Mouse (Mus musculus) kidney, postnatal 4 days (tissue): ENCODE measurements around the gene Serpine1.

Experiments
- DNase-seq, 2 experiments: peaks; one replicate each; pipeline ENCODE4 v3.0.0; 2021; ENCODE audit warnings: mixed read lengths in 2 of 2

Gene Serpine1

GRCm38 (mm10) chr5:137095135-137095534 is 23.1 kb upstream of the Serpine1 start:
- DNase-seq: no peak

- peak; percentile 51 to 57 for DNase-seq
Observed at GRCm38 (mm10) chr5:137093720-137094119, 21.7 kb upstream of the Serpine1 start.

- no peak for DNase-seq
Observed at GRCm38 (mm10) chr5:137091560-137091959, 19.5 kb upstream of the Serpine1 start.

- no peak for DNase-seq
Observed at GRCm38 (mm10) chr5:137090870-137091269, 18.8 kb upstream of the Serpine1 start.

GRCm38 (mm10) chr5:137087410-137087809 is 15.3 kb upstream of the Serpine1 start:
- peak; percentile 68 to 79 for DNase-seq

GRCm38 (mm10) chr5:137085731-137086130 is 13.7 kb upstream of the Serpine1 start:
- DNase-seq: no peak

- no peak for DNase-seq
Observed at GRCm38 (mm10) chr5:137085021-137085420, 13.0 kb upstream of the Serpine1 start.

GRCm38 (mm10) chr5:137083051-137083450 is 11.0 kb upstream of the Serpine1 start:
- DNase-seq: no peak

GRCm38 (mm10) chr5:137079849-137080248 is 7.8 kb upstream of the Serpine1 start:
- DNase-seq: peak; percentile 38 to 57

GRCm38 (mm10) chr5:137078616-137079015 is 6.5 kb upstream of the Serpine1 start:
- peak in 1 of 2 experiments; percentile 28 for DNase-seq

- DNase-seq: no peak
Observed at GRCm38 (mm10) chr5:137078041-137078440, 6.0 kb upstream of the Serpine1 start.

GRCm38 (mm10) chr5:137077187-137077586 is 5.1 kb upstream of the Serpine1 start:
- no peak for DNase-seq

- peak in 1 of 2 experiments; percentile 43 for DNase-seq
Observed at GRCm38 (mm10) chr5:137076191-137076930, 4.3 kb upstream of the Serpine1 start.

GRCm38 (mm10) chr5:137075726-137076125 is 3.7 kb upstream of the Serpine1 start:
- DNase-seq: no peak

GRCm38 (mm10) chr5:137074191-137074651 is 2.2 kb upstream of the Serpine1 start:
- peak in 1 of 2 experiments; percentile 24 for DNase-seq

GRCm38 (mm10) chr5:137073141-137073540 is 1.1 kb upstream of the Serpine1 start:
- no peak for DNase-seq

GRCm38 (mm10) chr5:137070881-137071605 is 1.0 kb downstream of the Serpine1 start:
- DNase-seq: no peak

- DNase-seq: no peak
Observed at GRCm38 (mm10) chr5:137068711-137069110, 3.4 kb downstream of the Serpine1 start.

- no peak for DNase-seq
Observed at GRCm38 (mm10) chr5:137065923-137066322, 6.1 kb downstream of the Serpine1 start.

- no peak for DNase-seq
Observed at GRCm38 (mm10) chr5:137065454-137065853, 6.6 kb downstream of the Serpine1 start.

- no peak for DNase-seq
Observed at GRCm38 (mm10) chr5:137062601-137063000, 9.5 kb downstream of the Serpine1 start.

- DNase-seq: peak; percentile 74 to 77
Observed at GRCm38 (mm10) chr5:137061809-137062481, 10.1 kb downstream of the Serpine1 start.

GRCm38 (mm10) chr5:137054873-137055272 is 17.2 kb downstream of the Serpine1 start:
- no peak for DNase-seq
